Mouse (Mus musculus): ENCODE measurements around the gene Fhit. TPM values are rescaled to one million over a fixed set of nuclear protein-coding genes. Genes with fewer than 3 reads are reported as not detected.

The Fhit gene
- polyA plus RNA-seq, 1 experiment: 6.7 TPM

DNA sequence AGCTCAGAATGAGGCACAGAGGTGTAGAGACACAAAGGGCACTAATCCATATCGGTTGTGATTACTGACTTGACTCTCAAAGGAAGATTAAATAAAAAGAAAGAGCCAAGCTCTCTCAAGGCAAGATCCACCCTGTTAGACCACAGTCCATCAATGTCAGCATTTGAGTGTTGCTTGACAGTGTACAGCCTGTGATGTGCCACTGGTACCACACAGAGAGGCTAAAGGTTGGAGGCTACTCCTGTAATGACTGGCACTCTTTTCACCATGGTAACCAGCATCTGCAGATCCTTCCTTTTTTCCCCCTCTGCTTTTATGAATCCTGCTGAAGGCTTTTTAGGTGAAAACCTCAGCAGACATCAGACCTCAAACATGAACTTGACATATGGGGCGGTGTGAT, 1138.5 kb downstream of the Fhit start:
- no peak overlapping the region for H3K4me3 ChIP-seq (ENCODE audit: insufficient read depth, low read depth, low read length)
- no peak overlapping the region for H3K27ac ChIP-seq (replicated peaks; ENCODE audit: low read depth, low read length)
- H3K4me1 ChIP-seq (ENCODE audit: control insufficient read depth, insufficient read depth, insufficient read length, low read length): no peaks in the 10 kb centered on the region

GRCm38 (mm10) chr14:10022304-10022703, 1139.5 kb downstream of the Fhit start:
- no peak overlapping the region for H3K27ac ChIP-seq (replicated peaks; ENCODE audit: low read depth, low read length)
- H3K4me1 ChIP-seq (ENCODE audit: control insufficient read depth, insufficient read depth, insufficient read length, low read length): no peaks in the 10 kb centered on the region
- no peak overlapping the region for H3K4me3 ChIP-seq (ENCODE audit: insufficient read depth, low read depth, low read length)

- Histone ChIP-seq H3K4me3 (ENCODE audit: insufficient read depth, low read depth, low read length) (no peak overlapping the region), H3K4me1 (ENCODE audit: control insufficient read depth, insufficient read depth, insufficient read length, low read length) (no peaks in the 10 kb centered on the region), H3K27ac (replicated peaks; ENCODE audit: low read depth, low read length) (no peak overlapping the region)
These were observed 1141.3 kb downstream of the Fhit start for GRCm38 (mm10) chr14:10020400-10021140.

GRCm38 (mm10) chr14:10013817-10014266, 1148.0 kb downstream of the Fhit start:
- Histone ChIP-seq H3K4me1 (ENCODE audit: control insufficient read depth, insufficient read depth, insufficient read length, low read length) (no peaks in the 10 kb centered on the region), H3K27ac (replicated peaks; ENCODE audit: low read depth, low read length) (no peak overlapping the region), H3K4me3 (ENCODE audit: insufficient read depth, low read depth, low read length) (no peak overlapping the region)

DNA sequence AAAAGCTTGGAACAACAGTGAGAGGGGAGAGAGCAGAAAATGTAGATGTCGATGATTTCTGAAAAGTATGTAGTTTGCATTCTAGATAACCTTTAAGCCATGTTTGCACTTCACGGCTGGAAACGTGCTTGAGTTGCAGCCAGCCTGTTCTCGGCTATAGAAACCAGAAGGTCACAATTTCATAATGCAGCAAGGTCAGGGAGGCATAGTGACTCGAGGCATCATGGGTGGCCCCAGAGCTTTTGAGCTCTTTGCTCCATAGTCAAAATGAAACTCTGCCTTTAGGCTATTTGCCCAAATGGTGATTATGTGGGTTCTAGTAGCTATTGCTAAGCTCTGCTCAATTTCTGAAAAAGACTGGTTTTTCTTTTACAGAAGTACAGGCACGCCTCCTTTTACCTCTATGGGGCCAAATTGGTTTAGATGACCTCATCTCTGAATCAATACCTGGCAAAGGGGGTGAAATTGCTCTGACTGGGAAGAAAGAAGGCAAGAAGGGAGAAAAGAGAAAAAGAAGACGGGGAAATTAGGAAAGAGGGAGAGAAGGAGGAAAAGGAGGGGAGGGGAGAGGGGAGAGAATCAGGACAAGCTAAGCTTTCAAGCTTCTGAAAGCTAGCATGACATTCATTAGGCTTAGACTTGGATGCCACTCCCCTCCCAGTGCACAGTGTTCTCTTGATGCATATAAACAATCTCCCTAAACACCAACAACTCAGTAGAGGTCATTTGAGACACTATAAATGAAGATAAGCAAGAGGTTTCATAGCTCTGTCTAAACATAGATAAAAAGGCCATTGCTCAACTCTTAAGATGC, 1148.6 kb downstream of the Fhit start:
- H3K4me3 ChIP-seq (ENCODE audit: insufficient read depth, low read depth, low read length): no peak overlapping the region
- no peaks in the 10 kb centered on the region for H3K4me1 ChIP-seq (ENCODE audit: control insufficient read depth, insufficient read depth, insufficient read length, low read length)
- no peak overlapping the region for H3K27ac ChIP-seq (replicated peaks; ENCODE audit: low read depth, low read length)

DNA sequence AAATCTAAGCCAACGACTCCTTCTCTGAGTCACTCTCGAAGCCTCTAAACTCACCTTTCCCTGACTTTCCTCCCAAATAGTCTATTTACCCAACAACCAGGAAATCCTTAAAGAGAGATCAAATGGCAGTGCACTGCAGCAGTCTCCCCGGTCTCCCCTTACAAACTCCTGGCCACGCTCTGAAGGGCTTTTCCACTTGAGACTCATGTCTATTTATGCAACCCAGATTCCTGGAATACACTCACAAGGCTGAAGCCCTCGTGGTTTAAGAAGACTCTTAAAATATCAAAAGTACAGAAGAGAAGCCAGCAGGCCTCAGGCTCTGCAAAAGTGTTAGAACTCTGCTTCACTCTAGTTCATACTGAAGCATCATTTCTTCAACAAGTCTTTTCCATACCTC, 1155.6 kb downstream of the Fhit start:
- no peak overlapping the region for H3K4me3 ChIP-seq (ENCODE audit: insufficient read depth, low read depth, low read length)
- H3K4me1 ChIP-seq (ENCODE audit: control insufficient read depth, insufficient read depth, insufficient read length, low read length): no peaks in the 10 kb centered on the region
- H3K27ac ChIP-seq (replicated peaks; ENCODE audit: low read depth, low read length): no peak overlapping the region

DNA sequence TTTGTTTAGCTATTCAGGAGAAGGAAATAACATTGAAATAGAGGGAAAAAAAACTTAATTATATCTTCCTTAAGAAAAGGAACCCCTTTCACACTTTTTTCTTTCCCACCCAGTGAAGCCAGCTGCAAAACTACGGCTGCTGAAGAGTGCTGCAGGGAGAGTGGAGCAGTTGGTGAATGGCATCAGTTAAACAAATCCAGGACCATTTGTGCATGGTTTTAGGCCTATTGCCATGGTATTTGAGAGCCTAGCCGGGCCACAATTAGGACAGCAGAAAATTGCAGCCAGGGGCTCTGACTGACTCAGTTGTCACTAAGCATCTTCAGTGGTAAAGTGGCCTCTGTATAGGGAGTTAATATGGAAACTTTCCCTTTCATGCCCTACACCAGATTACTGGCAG, 1158.0 kb downstream of the Fhit start:
- H3K4me1 ChIP-seq (ENCODE audit: control insufficient read depth, insufficient read depth, insufficient read length, low read length): no peaks in the 10 kb centered on the region
- no peak overlapping the region for H3K27ac ChIP-seq (replicated peaks; ENCODE audit: low read depth, low read length)
- H3K4me3 ChIP-seq (ENCODE audit: insufficient read depth, low read depth, low read length): no peak overlapping the region

GRCm38 (mm10) chr14:9990677-9991076, 1171.2 kb downstream of the Fhit start:
- Histone ChIP-seq H3K4me1 (ENCODE audit: control insufficient read depth, insufficient read depth, insufficient read length, low read length) (no peaks in the 10 kb centered on the region), H3K4me3 (ENCODE audit: insufficient read depth, low read depth, low read length) (no peak overlapping the region), H3K27ac (replicated peaks; ENCODE audit: low read depth, low read length) (no peak overlapping the region)

DNA sequence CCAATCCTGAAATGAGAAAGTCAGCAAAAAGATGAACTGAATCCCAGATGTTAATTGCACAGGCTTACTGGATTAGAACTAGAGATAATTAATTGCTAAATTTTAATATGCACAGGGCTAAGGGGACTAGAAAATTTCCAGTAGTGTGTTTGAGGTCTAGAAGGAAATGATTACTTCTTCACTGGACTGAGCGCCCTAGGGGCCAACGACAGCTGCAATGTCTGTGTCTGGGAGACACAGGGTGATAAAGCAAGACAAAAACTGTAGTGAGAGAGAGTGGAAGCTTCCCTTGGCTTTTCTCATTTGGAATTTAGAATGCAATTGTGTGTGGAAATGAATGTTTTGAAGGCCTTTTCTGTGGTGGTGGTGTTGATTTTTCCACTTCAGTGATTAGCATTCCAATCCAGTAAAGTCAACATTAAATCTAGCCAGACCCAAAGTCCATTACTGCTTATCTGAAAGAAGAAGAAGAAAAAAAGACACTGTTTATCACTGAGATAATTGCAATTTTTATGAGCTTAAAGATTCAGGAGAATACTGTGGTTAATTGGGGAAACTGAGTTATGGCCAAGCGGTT, 1184.8 kb downstream of the Fhit start:
- H3K4me1 ChIP-seq (ENCODE audit: control insufficient read depth, insufficient read depth, insufficient read length, low read length): no peaks in the 10 kb centered on the region
- no peak overlapping the region for H3K27ac ChIP-seq (replicated peaks; ENCODE audit: low read depth, low read length)
- no peak overlapping the region for H3K4me3 ChIP-seq (ENCODE audit: insufficient read depth, low read depth, low read length)

- H3K4me3 ChIP-seq (ENCODE audit: insufficient read depth, low read depth, low read length): no peak overlapping the region
These were observed 1187.4 kb downstream of the Fhit start for GRCm38 (mm10) chr14:9974402-9974801.

GRCm38 (mm10) chr14:9963853-9964252, 1198.0 kb downstream of the Fhit start:
- no peak overlapping the region for H3K4me3 ChIP-seq (ENCODE audit: insufficient read depth, low read depth, low read length)

More at GRCm38 (mm10) chr14:9974402-9974801, 1187.4 kb downstream of the Fhit start:
- Histone ChIP-seq H3K4me1 (ENCODE audit: control insufficient read depth, insufficient read depth, insufficient read length, low read length) (no peaks in the 10 kb centered on the region), H3K27ac (replicated peaks; ENCODE audit: low read depth, low read length) (no peak overlapping the region)

GRCm38 (mm10) chr14:9960396-9960795, 1201.4 kb downstream of the Fhit start:
- Histone ChIP-seq H3K27ac (replicated peaks; ENCODE audit: low read depth, low read length) (no peak overlapping the region), H3K4me3 (ENCODE audit: insufficient read depth, low read depth, low read length) (no peak overlapping the region), H3K4me1 (ENCODE audit: control insufficient read depth, insufficient read depth, insufficient read length, low read length) (no peaks in the 10 kb centered on the region)

More at GRCm38 (mm10) chr14:9963853-9964252, 1198.0 kb downstream of the Fhit start:
- H3K4me1 ChIP-seq (ENCODE audit: control insufficient read depth, insufficient read depth, insufficient read length, low read length): no peaks in the 10 kb centered on the region
- H3K27ac ChIP-seq (replicated peaks; ENCODE audit: low read depth, low read length): no peak overlapping the region

DNA sequence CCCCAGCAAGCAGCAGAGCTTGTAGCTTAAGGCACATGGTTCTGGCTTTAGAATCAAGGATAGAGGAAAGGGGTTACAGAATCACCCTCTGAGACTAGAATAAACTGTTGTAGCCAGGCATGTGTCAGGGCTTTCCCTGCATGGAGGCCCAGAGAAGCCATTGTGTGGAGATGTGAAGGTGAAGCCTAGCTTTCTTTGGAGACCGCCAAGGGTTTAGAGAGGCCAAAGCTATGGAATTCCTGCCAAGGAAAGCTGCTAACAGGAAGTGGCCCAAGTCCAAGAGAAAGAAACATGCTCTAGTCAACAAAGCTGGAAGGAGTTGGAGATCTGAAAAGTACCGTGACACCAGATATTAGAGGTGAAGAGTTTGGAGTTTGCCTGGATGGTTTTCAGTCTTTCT, 1262.3 kb downstream of the Fhit start:
- no peak overlapping the region for H3K27ac ChIP-seq (replicated peaks; ENCODE audit: low read depth, low read length)
- H3K4me3 ChIP-seq (ENCODE audit: insufficient read depth, low read depth, low read length): no peak overlapping the region
- no peaks in the 10 kb centered on the region for H3K4me1 ChIP-seq (ENCODE audit: control insufficient read depth, insufficient read depth, insufficient read length, low read length)

DNA sequence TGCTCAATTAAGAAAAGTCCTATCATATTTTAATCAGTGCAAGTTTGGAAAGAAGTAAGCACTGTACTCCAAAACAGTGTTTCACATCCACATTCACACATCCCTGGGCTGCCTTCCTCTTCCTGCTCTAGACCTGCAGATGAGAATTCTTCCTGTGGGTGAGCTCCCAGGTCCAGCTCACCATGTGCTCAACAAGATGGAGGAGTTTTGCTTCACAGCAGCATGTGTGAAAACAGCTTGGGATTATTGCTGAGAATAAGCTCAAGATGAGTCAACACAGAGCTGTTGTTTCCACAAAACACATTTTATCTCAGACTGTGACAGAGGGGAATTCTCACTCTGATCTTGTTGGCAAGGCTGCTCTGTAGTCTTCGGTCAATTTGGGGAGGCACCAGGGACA, 1265.3 kb downstream of the Fhit start:
- no peak overlapping the region for H3K27ac ChIP-seq (replicated peaks; ENCODE audit: low read depth, low read length)
- H3K4me1 ChIP-seq (ENCODE audit: control insufficient read depth, insufficient read depth, insufficient read length, low read length): no peaks in the 10 kb centered on the region
- H3K4me3 ChIP-seq (ENCODE audit: insufficient read depth, low read depth, low read length): no peak overlapping the region

DNA sequence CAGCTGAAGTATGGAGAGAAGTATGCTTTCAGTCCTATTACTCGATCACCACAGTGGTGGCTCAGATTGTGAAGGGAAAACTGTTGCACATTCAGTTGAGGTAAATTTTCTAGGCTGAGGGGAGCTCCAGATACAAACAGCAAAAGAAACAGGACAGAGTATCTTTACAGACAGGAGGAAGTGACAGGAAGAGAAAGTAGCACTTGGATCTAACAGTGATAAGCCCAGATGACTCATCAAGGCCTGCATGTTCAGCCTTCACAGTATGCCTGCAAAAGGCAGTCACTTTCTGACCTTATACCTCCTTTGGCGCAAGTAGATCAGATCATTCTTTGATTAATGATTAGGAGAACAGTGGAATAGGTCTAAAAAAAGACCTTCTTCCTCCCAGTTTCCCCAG, 1309.8 kb downstream of the Fhit start:
- H3K4me1 ChIP-seq (ENCODE audit: control insufficient read depth, insufficient read depth, insufficient read length, low read length): no peaks in the 10 kb centered on the region
- no peak overlapping the region for H3K27ac ChIP-seq (replicated peaks; ENCODE audit: low read depth, low read length)
- H3K4me3 ChIP-seq (ENCODE audit: insufficient read depth, low read depth, low read length): no peak overlapping the region
